Mouse (Mus musculus): ENCODE measurements around the gene Timm10b. TPM values are rescaled to one million over a fixed set of nuclear protein-coding genes. Genes with fewer than 3 reads are reported as not detected.

The Timm10b gene
- polyA plus RNA-seq (2016; fragmentation: Nextera tagmentation; extraction: Ambion mirVana), result 173 and 196 TPM in 2 replicates

GRCm38 (mm10) chr7:105639756-105640155 lies at the start of gene Timm10b:
Gene Timm10b (plus strand): TSS chr7:105640056.
- Histone ChIP-seq H3K27ac (peak within 1 kb of the TSS; percentile 87), H3K9me3 (replicated peaks) (no peaks in the 10 kb centered on the region), H3K27me3 (ENCODE audit: low read depth, poor library complexity, severe bottlenecking) (peaks cover under 1% of the 10 kb centered on the region; the same call in 1 of the 2 replicates), H3K4me1 (peaks cover 23% of the 10 kb centered on the region), H3K36me3 (peaks cover 57% of the 10 kb centered on the region), H3K4me3 (peak within 1 kb of the TSS; percentile 82)
- WGBS, result 7% methylated on average over 2 of the region's 2 CpGs
- no peak for DNase-seq (ENCODE audit: low spot score)

DNA sequence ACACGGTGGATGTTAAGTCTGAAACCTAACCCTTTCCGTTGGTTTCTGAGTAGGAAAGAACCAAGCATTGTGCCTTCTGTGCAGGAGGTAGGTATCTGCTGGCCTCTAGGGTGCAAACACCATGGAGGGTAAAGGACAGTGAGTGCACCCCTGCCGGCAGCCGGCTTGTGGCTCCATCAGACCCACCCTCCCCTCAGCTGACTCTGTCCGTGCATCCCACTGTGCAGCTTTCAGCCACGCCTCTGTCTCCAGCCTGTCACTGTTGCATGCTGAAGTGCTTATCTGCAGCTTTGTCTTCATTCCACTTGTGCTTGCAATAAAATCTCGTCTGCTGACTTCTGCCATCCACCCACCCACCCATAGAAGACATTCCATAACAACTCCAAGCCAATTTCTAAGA lies 49.8 kb upstream of the Timm10b start:
- H3K27me3 ChIP-seq (ENCODE audit: low read depth, poor library complexity, severe bottlenecking), result no peaks in the 10 kb centered on the region
- no peak for DNase-seq (ENCODE audit: low spot score)
- WGBS, result 39% methylated on average over 7 of the region's 7 CpGs
- no peaks in the 10 kb centered on the region for H3K9me3 ChIP-seq (replicated peaks)
- no peaks in the 10 kb centered on the region for H3K4me1 ChIP-seq
- no peak overlapping the region for H3K4me3 ChIP-seq
- H3K27ac ChIP-seq, result no peak overlapping the region
- H3K36me3 ChIP-seq, result no peaks in the 10 kb centered on the region

GRCm38 (mm10) chr7:105602860-105603623 lies 36.8 kb upstream of the Timm10b start:
- H3K4me3 ChIP-seq, result no peak overlapping the region
- peak; percentile 75 for DNase-seq (ENCODE audit: low spot score)

DNA sequence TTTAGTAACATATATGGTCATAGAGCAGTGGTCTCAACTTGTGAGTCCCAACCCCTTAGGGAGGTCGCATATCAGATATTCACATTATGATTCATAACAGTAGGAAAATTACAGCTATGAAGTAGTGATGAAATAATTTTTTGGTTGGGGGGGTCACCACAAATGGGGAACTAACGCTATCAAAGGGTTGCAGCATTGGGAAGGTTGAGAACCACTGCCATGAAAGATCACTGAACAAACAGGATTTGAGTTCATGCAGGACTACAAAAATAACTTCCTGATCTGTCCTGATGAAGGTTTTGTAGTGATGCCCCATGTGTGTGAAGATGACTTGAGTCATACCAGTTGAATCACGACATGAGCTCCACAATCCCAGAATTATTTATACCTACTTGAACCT lies 31.4 kb upstream of the Timm10b start:
- Histone ChIP-seq H3K27ac (no peak overlapping the region), H3K4me1 (no peaks in the 10 kb centered on the region), H3K4me3 (no peak overlapping the region), H3K36me3 (peaks cover 39% of the 10 kb centered on the region), H3K9me3 (replicated peaks) (no peaks in the 10 kb centered on the region), H3K27me3 (ENCODE audit: low read depth, poor library complexity, severe bottlenecking) (no peaks in the 10 kb centered on the region)
- WGBS, result 91% methylated on average over 3 of the region's 3 CpGs
- no peak for DNase-seq (ENCODE audit: low spot score)

More at GRCm38 (mm10) chr7:105602860-105603623, 36.8 kb upstream of the Timm10b start:
- Histone ChIP-seq H3K36me3 (no peaks in the 10 kb centered on the region), H3K27me3 (ENCODE audit: low read depth, poor library complexity, severe bottlenecking) (no peaks in the 10 kb centered on the region), H3K4me1 (no peaks in the 10 kb centered on the region), H3K9me3 (replicated peaks) (no peaks in the 10 kb centered on the region), H3K27ac (peak overlapping the region; percentile 53; the same call in 1 of the 2 replicates)
- WGBS, result 36% methylated on average over 9 of the region's 9 CpGs

DNA sequence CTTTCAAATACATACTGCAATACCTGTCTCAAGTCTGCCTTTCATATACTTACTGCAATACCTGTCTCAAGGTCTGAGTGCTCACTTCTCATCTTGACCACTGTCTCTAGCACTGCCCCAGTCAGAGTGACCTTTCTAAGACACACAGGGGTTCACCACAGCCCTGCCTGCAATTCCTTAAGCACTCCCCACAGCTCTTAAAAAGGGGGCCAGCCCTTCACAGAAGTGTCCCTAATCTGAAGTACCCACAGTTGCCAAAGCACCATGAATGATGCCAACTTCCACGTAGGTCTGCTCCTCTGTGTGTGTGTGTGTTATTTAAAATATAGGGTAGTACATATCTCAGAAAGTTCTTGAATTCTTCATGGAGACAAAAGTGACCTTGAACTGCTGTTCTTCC lies 28.1 kb upstream of the Timm10b start:
- H3K27me3 ChIP-seq (ENCODE audit: low read depth, poor library complexity, severe bottlenecking), result no peaks in the 10 kb centered on the region
- no peaks in the 10 kb centered on the region for H3K4me1 ChIP-seq
- peaks cover 71% of the 10 kb centered on the region for H3K36me3 ChIP-seq
- no peaks in the 10 kb centered on the region for H3K9me3 ChIP-seq (replicated peaks)
- WGBS, result 94% methylated on average over 1 of the region's 1 CpGs
- DNase-seq (ENCODE audit: low spot score), result no peak
- H3K4me3 ChIP-seq, result no peak overlapping the region
- H3K27ac ChIP-seq, result no peak overlapping the region

GRCm38 (mm10) chr7:105614400-105614799 lies 25.5 kb upstream of the Timm10b start:
- H3K27me3 ChIP-seq (ENCODE audit: low read depth, poor library complexity, severe bottlenecking), result no peaks in the 10 kb centered on the region
- no peaks in the 10 kb centered on the region for H3K9me3 ChIP-seq (replicated peaks)
- H3K27ac ChIP-seq, result no peak overlapping the region
- H3K4me1 ChIP-seq, result no peaks in the 10 kb centered on the region
- no peak for DNase-seq (ENCODE audit: low spot score)
- peaks cover 97% of the 10 kb centered on the region for H3K36me3 ChIP-seq
- 88% methylated on average over 1 of the region's 1 CpGs for WGBS
- no peak overlapping the region for H3K4me3 ChIP-seq

GRCm38 (mm10) chr7:105615720-105616119 lies 24.1 kb upstream of the Timm10b start:
- Histone ChIP-seq H3K27me3 (ENCODE audit: low read depth, poor library complexity, severe bottlenecking) (no peaks in the 10 kb centered on the region), H3K9me3 (replicated peaks) (no peaks in the 10 kb centered on the region), H3K36me3 (peaks cover 98% of the 10 kb centered on the region), H3K4me1 (no peaks in the 10 kb centered on the region), H3K27ac (no peak overlapping the region), H3K4me3 (no peak overlapping the region)
- no peak for DNase-seq (ENCODE audit: low spot score)
- WGBS, result 85% methylated on average over 1 of the region's 1 CpGs

GRCm38 (mm10) chr7:105616561-105616960 lies 23.3 kb upstream of the Timm10b start:
- peaks cover 98% of the 10 kb centered on the region for H3K36me3 ChIP-seq
- no peaks in the 10 kb centered on the region for H3K4me1 ChIP-seq
- H3K27ac ChIP-seq, result no peak overlapping the region
- H3K9me3 ChIP-seq (replicated peaks), result no peaks in the 10 kb centered on the region
- H3K27me3 ChIP-seq (ENCODE audit: low read depth, poor library complexity, severe bottlenecking), result no peaks in the 10 kb centered on the region
- DNase-seq (ENCODE audit: low spot score), result no peak
- no peak overlapping the region for H3K4me3 ChIP-seq
- 85% methylated on average over 6 of the region's 6 CpGs for WGBS

DNA sequence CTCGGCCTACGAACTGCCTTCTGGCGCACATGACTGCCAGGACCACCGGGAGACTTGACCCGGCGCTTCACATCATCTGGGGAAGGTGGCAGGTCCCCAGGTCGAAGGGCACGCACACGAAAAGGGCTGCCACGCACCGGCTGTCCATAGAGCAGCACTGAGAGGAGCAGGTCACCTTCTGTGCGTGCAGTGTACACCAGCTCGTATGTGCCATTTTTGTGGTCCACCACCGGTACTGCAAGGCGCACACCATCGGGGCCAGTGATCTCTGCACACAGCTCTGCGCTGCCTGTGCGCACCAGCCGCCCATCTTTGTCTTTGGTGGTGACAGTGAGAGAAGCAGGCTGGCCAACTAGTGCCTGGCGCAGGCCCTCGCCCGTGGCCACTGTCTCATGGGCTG lies 22.0 kb upstream of the Timm10b start:
- no peak for DNase-seq (ENCODE audit: low spot score)
- peaks cover 94% of the 10 kb centered on the region for H3K36me3 ChIP-seq
- H3K4me3 ChIP-seq, result no peak overlapping the region
- 97% methylated on average over 22 of the region's 22 CpGs for WGBS
- H3K27me3 ChIP-seq (ENCODE audit: low read depth, poor library complexity, severe bottlenecking), result no peaks in the 10 kb centered on the region
- H3K9me3 ChIP-seq (replicated peaks), result no peaks in the 10 kb centered on the region
- H3K4me1 ChIP-seq, result no peaks in the 10 kb centered on the region
- H3K27ac ChIP-seq, result no peak overlapping the region

- Histone ChIP-seq H3K27me3 (ENCODE audit: low read depth, poor library complexity, severe bottlenecking) (no peaks in the 10 kb centered on the region), H3K36me3 (peaks cover 92% of the 10 kb centered on the region), H3K9me3 (replicated peaks) (no peaks in the 10 kb centered on the region), H3K27ac (no peak overlapping the region), H3K4me1 (no peaks in the 10 kb centered on the region), H3K4me3 (no peak overlapping the region)
- whole genome bisulfite sequencing, result 87% methylated on average over 3 of the region's 3 CpGs
- DNase-seq (ENCODE audit: low spot score), result no peak
Observed at GRCm38 (mm10) chr7:105619701-105620100, 20.2 kb upstream of the Timm10b start.

DNA sequence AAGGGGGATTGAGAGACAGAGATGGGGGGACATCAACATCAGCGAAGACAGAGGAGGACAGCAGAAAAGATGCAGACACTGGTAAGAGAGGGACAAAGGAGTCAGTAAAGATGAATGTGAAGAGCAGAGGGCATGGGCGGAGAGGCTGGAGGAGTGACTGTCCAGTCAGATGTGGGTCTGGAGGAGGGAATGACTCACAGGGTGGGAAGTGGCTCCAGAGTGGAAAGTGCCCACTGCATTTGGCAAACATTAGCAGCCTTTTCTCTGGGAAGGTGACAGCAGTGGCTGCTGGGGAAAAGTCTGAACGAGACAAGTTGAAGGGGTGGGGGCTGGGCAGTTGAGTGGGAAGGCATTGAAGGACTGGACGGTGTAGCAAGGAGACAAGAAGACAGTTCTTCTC lies 18.8 kb upstream of the Timm10b start:
- Histone ChIP-seq H3K27me3 (ENCODE audit: low read depth, poor library complexity, severe bottlenecking) (no peaks in the 10 kb centered on the region), H3K4me3 (no peak overlapping the region), H3K27ac (no peak overlapping the region), H3K4me1 (no peaks in the 10 kb centered on the region), H3K36me3 (peaks cover 85% of the 10 kb centered on the region), H3K9me3 (replicated peaks) (no peaks in the 10 kb centered on the region)
- DNase-seq (ENCODE audit: low spot score), result no peak
- WGBS, result 84% methylated on average over 4 of the region's 4 CpGs

GRCm38 (mm10) chr7:105621646-105622292 lies 18.1 kb upstream of the Timm10b start:
- no peaks in the 10 kb centered on the region for H3K4me1 ChIP-seq
- no peak for DNase-seq (ENCODE audit: low spot score)
- H3K36me3 ChIP-seq, result peaks cover 79% of the 10 kb centered on the region
- no peaks in the 10 kb centered on the region for H3K9me3 ChIP-seq (replicated peaks)
- no peak overlapping the region for H3K27ac ChIP-seq
- no peak overlapping the region for H3K4me3 ChIP-seq
- WGBS, result 79% methylated on average over 8 of the region's 8 CpGs
- no peaks in the 10 kb centered on the region for H3K27me3 ChIP-seq (ENCODE audit: low read depth, poor library complexity, severe bottlenecking)

GRCm38 (mm10) chr7:105625397-105625796 lies 14.5 kb upstream of the Timm10b start:
- 86% methylated on average over 6 of the region's 6 CpGs for WGBS
- Histone ChIP-seq H3K4me1 (no peaks in the 10 kb centered on the region), H3K4me3 (no peak overlapping the region), H3K36me3 (peaks cover 44% of the 10 kb centered on the region), H3K27me3 (ENCODE audit: low read depth, poor library complexity, severe bottlenecking) (no peaks in the 10 kb centered on the region), H3K27ac (no peak overlapping the region), H3K9me3 (replicated peaks) (no peaks in the 10 kb centered on the region)
- DNase-seq (ENCODE audit: low spot score), result no peak

Measured in limb, embryonic 10.5 days (tissue).